Mouse (Mus musculus) heart, adult 2 months (tissue): ENCODE results near the gene Apof.

Experiments used
- CTCF ChIP-seq: fragments of 200-600 bp; IDR thresholded peaks from 2 replicates; pipeline ENCODE4 v1.8.1; 2022; ENCODE audit warnings: antibody characterized with exemption, mild to moderate bottlenecking, moderate library complexity
- EP300 ChIP-seq: fragments of 200-500 bp; IDR thresholded peaks from 2 replicates; pipeline ENCODE4 v1.6.1; 2011; ENCODE audit warnings: low read depth, low read length, control low read depth; ENCODE audit not compliant: insufficient read depth
- POLR2A ChIP-seq: fragments of 200-500 bp; IDR thresholded peaks from 2 replicates; pipeline ENCODE4 v1.6.1; 2011; ENCODE audit warnings: mild to moderate bottlenecking, low read depth, low read length, control low read depth; ENCODE audit not compliant: insufficient read depth

DNA sequence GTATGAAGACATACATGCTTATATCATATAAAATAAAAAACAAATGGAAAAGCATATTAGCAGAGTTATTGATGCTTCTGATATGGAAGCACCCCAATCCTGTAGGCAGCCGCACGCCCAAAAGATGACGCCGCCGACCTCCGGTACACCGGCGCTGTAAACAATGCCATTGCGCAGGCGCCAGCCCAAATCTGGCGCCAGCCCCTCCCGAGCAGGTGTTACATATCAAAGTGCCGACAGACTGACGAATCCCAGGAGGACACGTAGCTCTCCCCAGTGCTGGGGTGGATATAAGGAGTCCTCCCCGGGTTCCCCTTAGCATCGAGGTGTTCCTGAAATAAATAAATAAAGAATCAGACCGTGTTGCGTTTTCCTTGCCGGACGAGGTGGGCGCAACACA, 6.2 kb upstream of the Apof start:
- TF ChIP-seq POLR2A (0 out of 2 replicates have a peak, but pooled peaks have one; percentile 34), CTCF (no peak), EP300 (no peak)
